Mouse (Mus musculus) bone marrow macrophage, adult 2 months (primary cell): ENCODE results near the gene Prn.

ENCODE experiments used
- CTCF ChIP-seq: IDR thresholded peaks from 2 replicates; pipeline ENCODE4 v1.5.1; 2012; ENCODE audit warnings: low read depth, mild to moderate bottlenecking, low read length, moderate library complexity
- POLR2A ChIP-seq: IDR thresholded peaks from 2 replicates; pipeline ENCODE4 v1.6.1; 2012; ENCODE audit warnings: mild to moderate bottlenecking, low read depth, low read length, borderline replicate concordance

DNA sequence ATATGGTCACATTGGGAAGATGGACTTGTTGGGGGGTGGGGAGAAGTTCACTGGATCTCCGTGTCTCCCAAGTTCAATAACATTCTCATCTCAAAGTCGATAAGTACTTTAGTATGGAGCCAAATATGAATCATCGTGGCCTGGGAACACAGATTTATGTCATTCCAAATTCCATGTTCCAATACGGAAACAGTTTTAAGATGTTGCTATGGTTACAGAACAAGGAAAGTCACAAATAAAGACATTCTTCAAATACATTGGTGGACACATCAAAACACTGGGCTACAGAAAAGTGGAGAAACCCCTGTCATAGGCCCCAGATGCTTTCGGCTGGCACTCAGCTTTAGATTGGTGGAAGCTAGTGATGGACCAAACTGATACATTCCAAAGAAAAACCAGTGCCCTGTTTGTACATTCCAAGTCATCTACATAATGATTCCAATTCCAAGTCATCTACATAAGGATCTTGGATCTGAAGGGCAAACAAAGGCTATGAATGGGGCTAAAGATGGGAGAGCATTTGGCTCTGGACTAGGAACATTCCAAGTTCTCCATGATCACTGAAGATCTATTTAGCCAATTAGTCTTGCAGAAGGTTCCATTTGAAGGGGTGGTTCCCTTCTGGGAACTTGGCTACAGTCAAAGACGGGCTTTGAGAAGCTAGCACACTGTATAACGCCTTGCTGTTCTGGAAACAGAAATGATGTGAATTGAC lies 33.0 kb upstream of the Prn start:
- TF ChIP-seq POLR2A (no peak), CTCF (no peak)
